Mouse (Mus musculus) testis, postnatal 14 days (tissue): Measurements from ENCODE around the gene Zfp46.

Experiments used
- DNase-seq: peaks from one replicate; pipeline ENCODE4 v3.0.0; 2021; ENCODE audit warnings: low spot score

Gene Zfp46

GRCm38 (mm10) chr4:136311042-136311999 lies 26.8 kb downstream of the Zfp46 start:
- peak; percentile 87 for DNase-seq

GRCm38 (mm10) chr4:136312616-136313015 lies 28.1 kb downstream of the Zfp46 start:
- DNase-seq: no peak

GRCm38 (mm10) chr4:136317667-136318066 lies 33.2 kb downstream of the Zfp46 start:
- no peak for DNase-seq

GRCm38 (mm10) chr4:136320016-136320415 lies 35.5 kb downstream of the Zfp46 start:
- DNase-seq: no peak

- DNase-seq: no peak
Observed at GRCm38 (mm10) chr4:136324226-136324625, 39.7 kb downstream of the Zfp46 start.

- no peak for DNase-seq
Observed at GRCm38 (mm10) chr4:136327238-136327637, 42.8 kb downstream of the Zfp46 start.

GRCm38 (mm10) chr4:136328115-136328514 lies 43.6 kb downstream of the Zfp46 start:
- DNase-seq: no peak

- DNase-seq: no peak
Observed at GRCm38 (mm10) chr4:136331709-136332108, 47.2 kb downstream of the Zfp46 start.

- no peak for DNase-seq
Observed at GRCm38 (mm10) chr4:136333191-136333590, 48.7 kb downstream of the Zfp46 start.

- no peak for DNase-seq
Observed at GRCm38 (mm10) chr4:136335065-136335464, 50.6 kb downstream of the Zfp46 start.

- no peak for DNase-seq
Observed at GRCm38 (mm10) chr4:136337129-136337528, 52.6 kb downstream of the Zfp46 start.
